Mouse (Mus musculus): ENCODE results near the gene Slc16a3. TPM values are rescaled to one million over a fixed set of nuclear protein-coding genes. Genes with fewer than 3 reads are reported as not detected.

The Slc16a3 gene
- polyA plus RNA-seq, 1 experiment from 2014 or later = 92.3 TPM

- Histone ChIP-seq H3K9me3 (no peaks in the 10 kb centered on the region), H3K27me3 (no peaks in the 10 kb centered on the region), H3K27ac (no peak overlapping the region), H3K4me1 (peaks cover 11% of the 10 kb centered on the region), H3K9ac (no peak overlapping the region), H3K36me3 (peaks cover 16% of the 10 kb centered on the region; the same call in 1 of the 2 replicates), H3K4me3 (no peak overlapping the region), H3K4me2 (no peak overlapping the region)
- no peak for ATAC-seq (ENCODE audit: insufficient number of reproducible peaks, low FRiP score, low TSS enrichment, low read depth)
- WGBS = 90% methylated on average over 4 of the region's 4 CpGs
Measured at GRCm38 (mm10) chr11:120928468-120928867, 19.8 kb upstream of the Slc16a3 start.

DNA sequence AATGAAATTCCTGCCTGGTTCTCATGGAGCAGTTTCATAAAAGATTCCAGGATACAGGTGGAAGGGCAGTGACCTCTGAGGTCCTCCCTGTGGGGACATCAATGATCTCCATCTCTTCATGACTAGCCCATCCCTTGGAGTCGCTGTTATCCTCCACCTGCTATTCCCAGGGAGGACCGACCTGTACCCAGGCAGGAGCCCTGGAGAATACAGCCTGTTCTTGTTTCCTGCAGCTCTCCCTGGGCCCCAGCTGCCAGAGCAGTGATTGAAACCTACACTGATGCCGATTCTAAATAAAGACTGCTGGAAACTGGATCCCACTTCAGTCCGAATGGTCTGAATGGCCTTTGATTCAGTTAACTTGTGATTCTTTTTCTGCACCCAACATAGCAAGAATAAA, 16.8 kb upstream of the Slc16a3 start:
- no peak for ATAC-seq (ENCODE audit: insufficient number of reproducible peaks, low FRiP score, low TSS enrichment, low read depth)
- H3K27ac ChIP-seq = no peak overlapping the region
- no peaks in the 10 kb centered on the region for H3K9me3 ChIP-seq
- no peaks in the 10 kb centered on the region for H3K27me3 ChIP-seq
- whole genome bisulfite sequencing = 92% methylated on average over 4 of the region's 4 CpGs
- peaks cover under 1% of the 10 kb centered on the region; the same call in 1 of the 2 replicates for H3K36me3 ChIP-seq
- no peak overlapping the region for H3K4me2 ChIP-seq
- no peak overlapping the region for H3K4me3 ChIP-seq
- H3K4me1 ChIP-seq = peaks cover 11% of the 10 kb centered on the region
- no peak overlapping the region for H3K9ac ChIP-seq

GRCm38 (mm10) chr11:120932564-120933398, 15.5 kb upstream of the Slc16a3 start, which contains the start of gene Ccdc57:
Gene Ccdc57, minus strand, starts transcription at chr11:120932872.
- Histone ChIP-seq H3K4me3 (peak within 1 kb of the TSS; percentile 79), H3K27me3 (no peaks in the 10 kb centered on the region), H3K36me3 (no peaks in the 10 kb centered on the region), H3K9me3 (no peaks in the 10 kb centered on the region), H3K4me2 (peak within 1 kb of the TSS; percentile 74), H3K27ac (no peak within 1 kb of the TSS), H3K4me1 (peaks cover 11% of the 10 kb centered on the region), H3K9ac (peak within 1 kb of the TSS; percentile 57)
- WGBS = 10% methylated on average over 44 of the region's 44 CpGs
- peak; percentile 74 for ATAC-seq (ENCODE audit: insufficient number of reproducible peaks, low FRiP score, low TSS enrichment, low read depth)

DNA sequence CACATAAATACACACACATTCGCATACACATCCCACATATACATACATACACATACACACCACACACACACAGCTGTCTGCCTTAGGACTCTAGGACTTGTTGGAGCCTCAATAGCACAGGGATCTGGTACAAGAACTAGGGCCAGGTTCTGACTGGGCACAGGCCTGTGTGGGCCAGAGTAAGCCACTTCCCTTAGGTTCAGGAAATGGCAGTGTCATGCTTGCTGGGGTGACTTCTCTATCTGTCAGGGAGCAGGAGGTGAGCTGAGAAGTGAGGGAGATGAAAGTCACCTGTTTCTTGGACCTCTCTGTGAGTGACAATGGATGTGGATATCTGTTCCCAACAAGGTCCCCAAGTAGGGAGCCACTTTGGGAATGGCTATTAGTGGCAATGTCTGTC, 10.3 kb upstream of the Slc16a3 start:
- 97% methylated on average over 1 of the region's 1 CpGs for WGBS
- Histone ChIP-seq H3K27ac (no peak overlapping the region), H3K9me3 (no peaks in the 10 kb centered on the region), H3K4me1 (peaks cover 3% of the 10 kb centered on the region), H3K36me3 (no peaks in the 10 kb centered on the region), H3K9ac (no peak overlapping the region), H3K4me3 (no peak overlapping the region), H3K4me2 (no peak overlapping the region), H3K27me3 (no peaks in the 10 kb centered on the region)
- ATAC-seq (ENCODE audit: insufficient number of reproducible peaks, low FRiP score, low TSS enrichment, low read depth) = no peak

DNA sequence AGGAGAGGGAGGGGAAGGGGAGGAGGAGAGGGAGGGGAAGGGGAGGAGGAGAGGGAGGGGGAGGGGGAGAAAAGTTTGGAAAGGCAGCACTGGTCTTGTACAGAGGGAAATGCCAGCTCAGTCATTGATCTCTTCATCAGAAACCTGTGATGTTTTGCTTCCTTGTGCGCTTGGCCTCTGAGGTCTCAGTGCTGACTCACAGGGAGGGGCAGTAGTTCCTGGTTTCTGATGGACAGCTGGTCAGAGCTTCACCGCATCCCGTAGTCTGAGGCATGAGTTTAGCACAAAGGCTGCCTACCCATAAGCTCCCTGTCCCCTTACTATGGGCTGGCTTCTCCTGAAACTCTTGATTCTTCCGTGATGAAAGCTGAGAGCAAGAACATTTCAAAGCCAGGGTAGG, 9.5 kb upstream of the Slc16a3 start:
- Histone ChIP-seq H3K27me3 (no peaks in the 10 kb centered on the region), H3K4me2 (no peak overlapping the region), H3K36me3 (no peaks in the 10 kb centered on the region), H3K9ac (no peak overlapping the region), H3K4me3 (no peak overlapping the region), H3K27ac (no peak overlapping the region), H3K9me3 (no peaks in the 10 kb centered on the region), H3K4me1 (no peaks in the 10 kb centered on the region)
- 35% methylated on average over 4 of the region's 4 CpGs for whole genome bisulfite sequencing
- ATAC-seq (ENCODE audit: insufficient number of reproducible peaks, low FRiP score, low TSS enrichment, low read depth) = no peak

DNA sequence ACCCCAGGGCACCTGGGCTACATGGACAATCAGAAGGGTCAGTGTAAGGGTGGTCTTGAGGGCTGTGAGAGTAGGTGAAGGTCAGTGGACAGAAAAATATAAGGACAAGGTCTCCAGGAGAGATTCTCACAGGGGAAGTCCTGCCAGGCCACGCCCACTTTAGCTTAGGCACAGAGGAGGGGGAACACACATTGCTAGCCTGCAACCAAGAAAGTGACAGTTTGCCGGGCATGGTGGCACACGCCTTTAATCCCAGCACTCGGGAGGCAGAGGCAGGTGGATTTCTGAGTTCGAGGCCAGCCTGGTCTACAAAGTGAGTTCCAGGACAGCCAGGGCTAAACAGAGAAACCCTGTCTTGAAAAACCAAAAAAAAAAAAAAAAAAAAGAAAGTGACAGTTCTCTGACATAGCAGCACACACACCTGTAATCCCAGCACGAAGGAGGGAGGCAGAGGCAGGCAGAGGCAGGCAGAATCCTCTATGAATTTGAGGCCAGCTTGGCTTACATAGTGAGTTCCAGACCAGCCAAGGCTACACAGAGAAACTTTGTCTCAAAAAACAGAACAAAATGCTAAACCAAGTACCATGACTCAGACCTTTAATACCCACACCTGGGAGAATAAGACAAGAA, 8.5 kb upstream of the Slc16a3 start:
- no peaks in the 10 kb centered on the region for H3K27me3 ChIP-seq
- no peak overlapping the region for H3K4me2 ChIP-seq
- 50% methylated on average over 6 of the region's 6 CpGs for WGBS
- ATAC-seq (ENCODE audit: insufficient number of reproducible peaks, low FRiP score, low TSS enrichment, low read depth) = no peak
- no peak overlapping the region for H3K9ac ChIP-seq
- no peaks in the 10 kb centered on the region for H3K36me3 ChIP-seq
- no peaks in the 10 kb centered on the region for H3K4me1 ChIP-seq
- H3K4me3 ChIP-seq = no peak overlapping the region
- no peaks in the 10 kb centered on the region for H3K9me3 ChIP-seq
- no peak overlapping the region for H3K27ac ChIP-seq

GRCm38 (mm10) chr11:120940959-120941358, 7.3 kb upstream of the Slc16a3 start:
- no peaks in the 10 kb centered on the region for H3K9me3 ChIP-seq
- ATAC-seq (ENCODE audit: insufficient number of reproducible peaks, low FRiP score, low TSS enrichment, low read depth) = no peak
- no peaks in the 10 kb centered on the region for H3K36me3 ChIP-seq
- no peak overlapping the region for H3K4me2 ChIP-seq
- H3K27ac ChIP-seq = no peak overlapping the region
- 79% methylated on average over 6 of the region's 6 CpGs for WGBS
- H3K4me3 ChIP-seq = no peak overlapping the region
- H3K27me3 ChIP-seq = no peaks in the 10 kb centered on the region
- no peaks in the 10 kb centered on the region for H3K4me1 ChIP-seq
- no peak overlapping the region for H3K9ac ChIP-seq

DNA sequence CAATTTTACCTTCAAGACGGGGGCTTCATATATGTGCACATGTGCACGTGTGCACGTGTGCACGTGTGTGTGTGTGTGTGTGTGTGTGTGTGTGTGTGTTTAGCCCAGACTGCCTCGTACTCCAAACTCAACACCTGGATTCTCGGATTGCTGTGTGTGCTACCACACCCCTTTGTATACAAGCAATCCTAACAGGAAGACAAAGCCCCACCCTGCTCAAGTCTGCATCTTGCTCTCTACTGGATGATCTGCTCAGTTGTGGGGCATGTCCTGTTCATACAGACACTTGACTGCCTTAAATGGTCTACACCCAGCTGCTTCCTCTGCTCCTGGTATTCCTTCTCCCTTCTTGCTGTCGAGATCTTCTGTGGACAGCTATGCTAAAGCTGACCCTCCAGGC, 3.0 kb upstream of the Slc16a3 start:
- H3K27me3 ChIP-seq = no peaks in the 10 kb centered on the region
- H3K9me3 ChIP-seq = no peaks in the 10 kb centered on the region
- no peak for ATAC-seq (ENCODE audit: insufficient number of reproducible peaks, low FRiP score, low TSS enrichment, low read depth)
- no peak overlapping the region for H3K4me2 ChIP-seq
- WGBS = 76% methylated on average over 7 of the region's 7 CpGs
- no peak overlapping the region for H3K27ac ChIP-seq
- no peak overlapping the region for H3K9ac ChIP-seq
- H3K4me3 ChIP-seq = no peak overlapping the region
- no peaks in the 10 kb centered on the region for H3K36me3 ChIP-seq
- H3K4me1 ChIP-seq = peaks cover 22% of the 10 kb centered on the region

- H3K27me3 ChIP-seq = no peaks in the 10 kb centered on the region
- no peak overlapping the region for H3K9ac ChIP-seq
- peaks cover 28% of the 10 kb centered on the region for H3K4me1 ChIP-seq
- no peaks in the 10 kb centered on the region for H3K36me3 ChIP-seq
- H3K9me3 ChIP-seq = no peaks in the 10 kb centered on the region
- ATAC-seq (ENCODE audit: insufficient number of reproducible peaks, low FRiP score, low TSS enrichment, low read depth) = no peak
- H3K27ac ChIP-seq = no peak overlapping the region
- WGBS = 81% methylated on average over 5 of the region's 5 CpGs
- no peak overlapping the region for H3K4me2 ChIP-seq
- no peak overlapping the region for H3K4me3 ChIP-seq
Measured at GRCm38 (mm10) chr11:120945926-120946325, 2.4 kb upstream of the Slc16a3 start.

DNA sequence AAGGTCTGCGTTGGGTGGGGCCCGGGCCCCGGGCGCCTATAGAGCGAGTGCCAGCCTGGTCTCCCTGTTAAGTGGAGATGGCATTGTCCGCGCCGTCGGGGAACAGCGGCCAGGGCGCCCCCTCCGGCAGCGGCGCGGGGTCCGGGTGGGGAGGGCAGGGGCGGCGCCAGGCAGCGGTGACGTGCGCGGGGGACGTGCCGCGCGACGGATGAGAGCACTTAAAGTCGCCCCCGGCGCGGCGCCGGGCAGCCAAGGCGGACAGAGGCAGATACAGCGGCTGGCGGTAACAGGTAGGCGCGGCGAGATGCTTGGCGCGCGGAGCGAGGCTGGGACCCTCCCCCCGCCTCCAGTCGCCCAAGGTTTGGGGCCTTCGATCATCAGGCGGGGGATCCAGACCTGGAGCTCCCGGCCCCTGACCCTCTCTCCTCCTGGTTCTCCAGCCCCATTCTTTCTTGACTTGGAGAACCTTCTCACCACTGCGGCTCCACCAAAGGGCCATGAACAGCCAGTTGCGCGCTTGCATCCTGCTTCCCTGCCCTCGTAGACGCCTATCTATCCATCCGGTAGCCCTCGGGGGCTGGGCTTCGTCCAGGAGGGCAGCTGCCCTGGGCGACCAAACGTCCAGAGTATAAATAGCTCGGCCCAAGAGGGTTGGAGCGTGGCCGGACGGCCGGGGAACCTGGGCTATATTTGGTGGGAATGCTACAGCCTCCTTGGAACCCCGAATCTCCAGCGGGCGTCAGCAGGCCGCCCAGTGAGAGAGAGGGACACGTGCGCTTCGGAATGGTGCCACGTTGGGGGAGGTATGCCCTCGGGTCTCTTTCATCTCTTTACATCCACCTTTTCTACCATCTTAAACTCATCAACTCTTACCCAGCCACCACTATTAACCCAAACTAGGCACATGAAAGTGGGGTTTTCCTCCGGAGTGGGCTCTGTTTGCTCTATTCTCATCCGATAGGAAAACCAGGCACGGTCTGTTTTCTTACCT, 876 bp downstream of the Slc16a3 start:
- ATAC-seq (ENCODE audit: insufficient number of reproducible peaks, low FRiP score, low TSS enrichment, low read depth) = no peak; the same call in 1 of the 2 replicates
- Histone ChIP-seq H3K27ac (peak overlapping the region; percentile 77), H3K4me3 (peak overlapping the region; percentile 57), H3K27me3 (no peaks in the 10 kb centered on the region), H3K4me2 (peak overlapping the region; percentile 83), H3K9me3 (no peaks in the 10 kb centered on the region), H3K4me1 (peaks cover 41% of the 10 kb centered on the region), H3K9ac (peak overlapping the region; percentile 55), H3K36me3 (no peaks in the 10 kb centered on the region)
- WGBS = 2% methylated on average over 72 of the region's 75 CpGs

DNA sequence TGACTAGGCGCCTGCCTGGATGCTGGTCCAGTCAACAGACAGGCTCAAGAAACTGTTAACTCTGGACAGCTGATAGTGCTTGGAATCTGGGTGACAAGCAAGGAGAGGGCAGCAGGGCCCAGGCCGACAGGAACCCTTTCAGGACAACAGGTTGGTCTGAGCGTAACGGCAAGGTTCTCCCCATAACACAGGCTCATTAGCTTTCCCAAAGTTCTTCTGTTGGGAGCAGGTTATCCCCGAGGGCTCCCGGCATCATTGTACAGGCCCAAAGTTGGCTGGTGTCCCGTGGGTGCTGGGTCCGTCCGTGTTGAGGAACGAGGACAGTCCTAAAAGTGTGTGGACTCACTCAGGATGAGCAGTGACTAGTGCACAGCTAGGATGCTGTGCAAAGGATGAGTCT, 1.6 kb downstream of the Slc16a3 start:
- Histone ChIP-seq H3K4me3 (peak overlapping the region; percentile 57), H3K27ac (peak overlapping the region; percentile 77), H3K4me1 (peaks cover 42% of the 10 kb centered on the region), H3K27me3 (no peaks in the 10 kb centered on the region), H3K9ac (peak overlapping the region; percentile 55; the same call in 1 of the 2 replicates), H3K9me3 (no peaks in the 10 kb centered on the region), H3K36me3 (no peaks in the 10 kb centered on the region), H3K4me2 (peak overlapping the region; percentile 83)
- no peak for ATAC-seq (ENCODE audit: insufficient number of reproducible peaks, low FRiP score, low TSS enrichment, low read depth)
- 17% methylated on average over 10 of the region's 10 CpGs for WGBS
